Mouse (Mus musculus): Measurements from ENCODE around the gene Twf1. TPM values are rescaled to one million over a fixed set of nuclear protein-coding genes. Genes with fewer than 3 reads are reported as not detected.
A peak's percentile ranks its signal among the peaks of the same experiment; 100 is the strongest.

The Twf1 gene
- polyA plus RNA-seq, 1 experiment from 2014 or later, result 25.2 TPM

DNA sequence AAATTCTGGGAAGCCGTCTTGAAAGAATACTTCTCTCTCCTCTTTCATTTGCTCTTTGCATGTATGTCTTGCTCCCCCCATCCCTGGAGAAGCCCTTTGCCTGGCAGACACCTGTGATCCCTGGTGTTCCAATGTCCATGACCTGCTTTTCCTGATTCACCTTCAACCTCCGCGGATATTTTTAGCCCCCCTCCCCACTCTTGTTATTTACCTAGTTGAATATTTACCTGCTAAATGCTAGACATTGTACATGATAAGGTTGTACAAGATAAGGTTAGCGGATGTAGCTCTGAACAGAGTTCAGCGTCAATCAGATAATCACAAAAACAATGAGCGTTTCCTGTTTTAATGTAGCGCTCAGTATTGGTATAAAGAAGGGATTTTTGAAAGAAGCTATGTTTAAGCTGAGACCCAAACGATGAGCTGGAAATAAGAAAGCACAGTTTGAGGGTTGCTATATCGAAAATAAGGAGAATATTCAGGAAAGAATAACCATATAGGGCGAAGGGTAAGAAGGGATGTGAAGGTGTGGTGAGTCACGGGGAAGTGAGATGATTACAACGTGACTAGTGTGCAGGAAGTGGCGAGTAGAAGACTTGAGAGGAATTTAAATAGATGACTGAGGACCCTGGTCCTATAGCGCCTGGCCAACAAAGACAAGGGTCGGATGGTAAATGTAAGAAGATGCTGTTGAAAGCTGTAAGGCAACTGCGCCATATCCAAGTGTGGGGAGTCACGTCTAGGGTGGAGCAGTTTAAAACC, 30.6 kb downstream of the Twf1 start:
- no peaks in the 10 kb centered on the region for H3K36me3 ChIP-seq (ENCODE audit: control insufficient read depth, insufficient read depth)
- no peaks in the 10 kb centered on the region for H3K9me3 ChIP-seq (replicated peaks; ENCODE audit: control insufficient read depth, low read length)
- H3K4me1 ChIP-seq (ENCODE audit: control insufficient read depth, low read depth, low read length), result no peaks in the 10 kb centered on the region
- WGBS (ENCODE audit: insufficient replicate concordance), result 61% methylated on average over 17 of the region's 17 CpGs
- H3K9ac ChIP-seq (ENCODE audit: low read depth, low read length), result no peak overlapping the region
- H3K4me2 ChIP-seq (ENCODE audit: low read depth, low read length), result no peak overlapping the region
- no peak overlapping the region for H3K4me3 ChIP-seq (ENCODE audit: low read depth, low read length)
- no peak overlapping the region for H3K27ac ChIP-seq (ENCODE audit: low read length)
- peak; percentile 80 for ATAC-seq (ENCODE audit: low read depth)
- H3K27me3 ChIP-seq (ENCODE audit: control insufficient read depth, insufficient read depth, low read depth, low read length), result no peaks in the 10 kb centered on the region

GRCm38 (mm10) chr15:94557442-94557841, 32.2 kb downstream of the Twf1 start:
- Histone ChIP-seq H3K9me3 (replicated peaks; ENCODE audit: control insufficient read depth, low read length) (no peaks in the 10 kb centered on the region), H3K27me3 (ENCODE audit: control insufficient read depth, insufficient read depth, low read depth, low read length) (no peaks in the 10 kb centered on the region), H3K4me1 (ENCODE audit: control insufficient read depth, low read depth, low read length) (no peaks in the 10 kb centered on the region), H3K4me3 (ENCODE audit: low read depth, low read length) (no peak overlapping the region), H3K4me2 (ENCODE audit: low read depth, low read length) (no peak overlapping the region), H3K9ac (ENCODE audit: low read depth, low read length) (no peak overlapping the region), H3K36me3 (ENCODE audit: control insufficient read depth, insufficient read depth) (no peaks in the 10 kb centered on the region), H3K27ac (ENCODE audit: low read length) (no peak overlapping the region)
- ATAC-seq (ENCODE audit: low read depth), result peak; percentile 43; the same call in 1 of the 2 replicates
- 29% methylated on average over 7 of the region's 7 CpGs for WGBS (ENCODE audit: insufficient replicate concordance)

- Histone ChIP-seq H3K4me3 (ENCODE audit: low read depth, low read length) (no peak overlapping the region), H3K9ac (ENCODE audit: low read depth, low read length) (no peak overlapping the region), H3K9me3 (replicated peaks; ENCODE audit: control insufficient read depth, low read length) (no peaks in the 10 kb centered on the region), H3K4me1 (ENCODE audit: control insufficient read depth, low read depth, low read length) (no peaks in the 10 kb centered on the region), H3K4me2 (ENCODE audit: low read depth, low read length) (no peak overlapping the region), H3K27me3 (ENCODE audit: control insufficient read depth, insufficient read depth, low read depth, low read length) (no peaks in the 10 kb centered on the region), H3K36me3 (ENCODE audit: control insufficient read depth, insufficient read depth) (no peaks in the 10 kb centered on the region; the same call in 1 of the 2 replicates), H3K27ac (ENCODE audit: low read length) (no peak overlapping the region)
- WGBS (ENCODE audit: insufficient replicate concordance), result 84% methylated on average over 9 of the region's 9 CpGs
- no peak for ATAC-seq (ENCODE audit: low read depth)
Observed at GRCm38 (mm10) chr15:94553536-94553935, 36.2 kb downstream of the Twf1 start.

DNA sequence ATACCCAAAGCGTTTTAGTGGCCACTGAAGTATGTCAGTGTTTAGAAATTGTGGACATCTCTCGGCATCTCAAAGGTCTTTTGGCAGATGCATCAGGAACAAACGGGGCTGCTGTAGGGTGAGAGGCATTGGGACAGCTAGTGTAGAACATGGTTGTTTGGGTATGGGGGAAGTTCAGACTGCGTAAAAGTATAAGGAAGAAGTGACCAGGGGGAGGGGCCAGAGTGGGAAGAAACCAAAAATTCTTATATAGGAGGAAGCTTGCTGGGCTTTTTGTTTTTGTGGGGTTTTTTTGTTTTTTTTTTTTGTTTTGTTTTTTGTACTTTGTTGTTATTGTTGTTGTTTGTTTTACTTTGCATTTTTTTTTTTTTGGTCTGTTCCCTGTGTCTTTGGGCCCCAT, 44.8 kb downstream of the Twf1 start:
- H3K36me3 ChIP-seq (ENCODE audit: control insufficient read depth, insufficient read depth), result no peaks in the 10 kb centered on the region
- no peaks in the 10 kb centered on the region for H3K27me3 ChIP-seq (ENCODE audit: control insufficient read depth, insufficient read depth, low read depth, low read length)
- no peak for ATAC-seq (ENCODE audit: low read depth)
- H3K4me3 ChIP-seq (ENCODE audit: low read depth, low read length), result no peak overlapping the region
- no peak overlapping the region for H3K9ac ChIP-seq (ENCODE audit: low read depth, low read length)
- no peak overlapping the region for H3K27ac ChIP-seq (ENCODE audit: low read length)
- peaks cover 9% of the 10 kb centered on the region for H3K4me1 ChIP-seq (ENCODE audit: control insufficient read depth, low read depth, low read length)
- 57% methylated on average over 4 of the region's 4 CpGs for WGBS (ENCODE audit: insufficient replicate concordance)
- no peak overlapping the region for H3K4me2 ChIP-seq (ENCODE audit: low read depth, low read length)
- no peaks in the 10 kb centered on the region for H3K9me3 ChIP-seq (replicated peaks; ENCODE audit: control insufficient read depth, low read length)

DNA sequence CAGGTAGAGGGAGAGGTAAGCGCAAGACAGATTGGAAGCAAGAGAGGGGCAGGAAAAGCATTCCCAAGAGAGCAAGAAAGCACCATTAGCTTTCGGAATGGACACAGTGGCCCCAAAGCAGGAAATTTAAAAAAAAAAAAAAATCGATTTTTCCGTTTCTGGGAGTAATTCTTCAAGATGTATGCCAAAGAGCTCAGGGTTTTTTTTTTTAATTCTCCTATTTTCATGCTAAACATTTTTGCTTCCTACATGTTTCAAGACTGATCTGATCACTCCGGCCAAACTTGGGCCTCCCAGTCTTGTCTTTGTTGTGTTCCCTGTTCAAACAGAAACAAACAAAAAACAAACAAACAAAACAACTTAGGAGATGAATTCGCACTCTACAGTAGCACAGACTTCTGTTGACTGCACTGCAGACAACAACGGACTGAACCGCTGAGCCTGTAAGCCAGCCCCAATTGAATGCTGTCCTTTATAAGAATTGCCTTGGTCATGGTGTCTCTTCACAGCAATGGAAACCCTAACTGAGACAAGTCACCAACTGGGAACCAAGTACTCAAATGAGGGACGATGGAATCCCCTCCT, 45.5 kb downstream of the Twf1 start:
- peak overlapping the region; percentile 78 for H3K9ac ChIP-seq (ENCODE audit: low read depth, low read length)
- H3K4me2 ChIP-seq (ENCODE audit: low read depth, low read length), result peak overlapping the region; percentile 85
- no peak for ATAC-seq (ENCODE audit: low read depth)
- H3K36me3 ChIP-seq (ENCODE audit: control insufficient read depth, insufficient read depth), result no peaks in the 10 kb centered on the region
- peak overlapping the region; percentile 77 for H3K27ac ChIP-seq (ENCODE audit: low read length)
- peak overlapping the region; percentile 84 for H3K4me3 ChIP-seq (ENCODE audit: low read depth, low read length)
- H3K4me1 ChIP-seq (ENCODE audit: control insufficient read depth, low read depth, low read length), result peaks cover 9% of the 10 kb centered on the region
- H3K9me3 ChIP-seq (replicated peaks; ENCODE audit: control insufficient read depth, low read length), result no peaks in the 10 kb centered on the region
- 35% methylated on average over 9 of the region's 9 CpGs for WGBS (ENCODE audit: insufficient replicate concordance)
- H3K27me3 ChIP-seq (ENCODE audit: control insufficient read depth, insufficient read depth, low read depth, low read length), result no peaks in the 10 kb centered on the region

GRCm38 (mm10) chr15:94543409-94544051, 46.2 kb downstream of the Twf1 start, which contains the start of the genes Pus7l and Irak4:
Pus7l (minus strand) TSS chr15:94543547.
Irak4 (plus strand) TSS chr15:94543643.
- peak within 1 kb of the TSS; percentile 85 for H3K4me2 ChIP-seq (ENCODE audit: low read depth, low read length)
- no peaks in the 10 kb centered on the region for H3K9me3 ChIP-seq (replicated peaks; ENCODE audit: control insufficient read depth, low read length)
- peak within 1 kb of the TSS; percentile 77 for H3K27ac ChIP-seq (ENCODE audit: low read length)
- under 1% methylated on average over 45 of the region's 45 CpGs for WGBS (ENCODE audit: insufficient replicate concordance)
- peaks cover 9% of the 10 kb centered on the region for H3K4me1 ChIP-seq (ENCODE audit: control insufficient read depth, low read depth, low read length)
- no peaks in the 10 kb centered on the region for H3K27me3 ChIP-seq (ENCODE audit: control insufficient read depth, insufficient read depth, low read depth, low read length)
- H3K9ac ChIP-seq (ENCODE audit: low read depth, low read length), result peak within 1 kb of the TSS; percentile 78
- no peaks in the 10 kb centered on the region for H3K36me3 ChIP-seq (ENCODE audit: control insufficient read depth, insufficient read depth)
- peak within 1 kb of the TSS; percentile 84 for H3K4me3 ChIP-seq (ENCODE audit: low read depth, low read length)
- peak; percentile 99 for ATAC-seq (ENCODE audit: low read depth)

DNA sequence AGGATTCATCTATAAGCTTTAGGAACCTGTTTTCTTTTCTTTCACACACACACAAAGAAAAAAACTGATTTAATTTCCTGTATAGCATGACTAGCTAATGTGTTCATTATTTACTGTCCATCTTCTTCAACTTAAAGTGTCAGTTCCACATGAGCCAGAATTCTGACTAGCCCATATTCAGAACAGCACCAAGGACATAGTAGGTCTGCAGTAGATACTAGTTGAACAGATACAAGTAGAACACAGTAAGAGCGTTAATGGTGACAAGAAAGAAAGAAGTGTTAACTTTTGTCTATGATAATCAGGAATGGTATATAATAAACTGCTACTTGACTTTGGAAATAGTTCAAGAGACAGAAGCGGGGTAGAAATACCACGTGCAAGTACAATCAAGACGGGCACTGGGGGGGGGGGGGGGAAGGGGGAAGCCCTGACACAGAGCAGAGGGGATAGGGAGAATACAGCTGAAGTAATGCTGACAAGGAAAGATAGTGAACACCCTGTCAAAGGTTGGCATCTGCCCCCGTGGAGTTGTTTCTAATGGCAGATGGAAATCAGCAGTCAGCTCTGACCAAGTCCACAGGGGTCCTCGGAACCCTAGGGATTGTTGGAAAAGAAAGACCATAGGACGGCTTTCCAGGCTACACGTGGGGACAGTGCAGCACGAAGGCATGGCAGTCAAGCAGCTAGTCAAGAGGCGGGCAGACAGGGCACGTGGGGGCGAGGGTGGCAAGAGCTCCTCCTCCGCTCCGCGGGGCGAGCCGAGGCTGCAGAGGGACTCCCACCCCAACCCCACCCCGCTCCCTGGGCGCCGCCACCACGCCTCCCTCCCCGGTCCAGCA, 46.9 kb downstream of the Twf1 start:
- Histone ChIP-seq H3K4me3 (ENCODE audit: low read depth, low read length) (peak overlapping the region; percentile 84), H3K27ac (ENCODE audit: low read length) (no peak overlapping the region), H3K9me3 (replicated peaks; ENCODE audit: control insufficient read depth, low read length) (no peaks in the 10 kb centered on the region), H3K9ac (ENCODE audit: low read depth, low read length) (peak overlapping the region; percentile 51), H3K27me3 (ENCODE audit: control insufficient read depth, insufficient read depth, low read depth, low read length) (no peaks in the 10 kb centered on the region), H3K36me3 (ENCODE audit: control insufficient read depth, insufficient read depth) (no peaks in the 10 kb centered on the region), H3K4me1 (ENCODE audit: control insufficient read depth, low read depth, low read length) (peaks cover 9% of the 10 kb centered on the region), H3K4me2 (ENCODE audit: low read depth, low read length) (peak overlapping the region; percentile 85)
- peak; percentile 65 for ATAC-seq (ENCODE audit: low read depth)
- 3% methylated on average over 21 of the region's 22 CpGs for WGBS (ENCODE audit: insufficient replicate concordance)

GRCm38 (mm10) chr15:94539296-94539695, 50.4 kb downstream of the Twf1 start:
- Histone ChIP-seq H3K9ac (ENCODE audit: low read depth, low read length) (no peak overlapping the region), H3K4me3 (ENCODE audit: low read depth, low read length) (no peak overlapping the region), H3K9me3 (replicated peaks; ENCODE audit: control insufficient read depth, low read length) (no peaks in the 10 kb centered on the region), H3K36me3 (ENCODE audit: control insufficient read depth, insufficient read depth) (no peaks in the 10 kb centered on the region), H3K27ac (ENCODE audit: low read length) (no peak overlapping the region), H3K4me1 (ENCODE audit: control insufficient read depth, low read depth, low read length) (peaks cover 7% of the 10 kb centered on the region), H3K27me3 (ENCODE audit: control insufficient read depth, insufficient read depth, low read depth, low read length) (no peaks in the 10 kb centered on the region), H3K4me2 (ENCODE audit: low read depth, low read length) (no peak overlapping the region)
- no peak for ATAC-seq (ENCODE audit: low read depth)
- WGBS (ENCODE audit: insufficient replicate concordance), result 62% methylated on average over 3 of the region's 3 CpGs
